Mouse (Mus musculus) midbrain, embryonic 11.5 days (tissue): ENCODE measurements at regions not wholly inside any gene's neighbourhood (a gene's known extent, or its start where the extent isn't known, plus 50 kb on each side); places are given as distances from the start of the nearest gene placed in this dataset.

Source experiments
- ATAC-seq: fragments of 200-750 bp; cut with Nextera tagmentation; 2 replicates; pipeline ENCODE4 v1.8.0; 2017; ENCODE audit warnings: moderate TSS enrichment, moderate library complexity; ENCODE audit not compliant: low FRiP score
- DNase-seq: peaks from one replicate; pipeline ENCODE4 v3.0.0; 2015; ENCODE audit warnings: low spot score; ENCODE audit errors: missing footprints
- H3K27ac ChIP-seq: fragments of 300-500 bp; sonication (generic); 2 replicates; pipeline ENCODE4 v1.5.1; 2014; ENCODE audit warnings: low read depth, low read length
- H3K27me3 ChIP-seq: fragments of 300-500 bp; sonication (generic); 2 replicates; pipeline ENCODE4 v1.6.1; 2014; ENCODE audit warnings: mild to moderate bottlenecking, low read length, moderate library complexity, mixed read lengths; ENCODE audit not compliant: control insufficient read depth, insufficient read depth
- H3K36me3 ChIP-seq: fragments of 300-500 bp; sonication (generic); 2 replicates; pipeline ENCODE4 v1.6.1; 2014; ENCODE audit warnings: mild to moderate bottlenecking, low read length, moderate library complexity, mixed read lengths; ENCODE audit not compliant: control insufficient read depth, insufficient read depth
- H3K4me1 ChIP-seq: fragments of 300-500 bp; sonication (generic); 2 replicates; pipeline ENCODE4 v1.6.1; 2014; ENCODE audit warnings: low read length; ENCODE audit not compliant: control insufficient read depth, insufficient read depth
- H3K4me2 ChIP-seq: fragments of 300-500 bp; sonication (generic); 2 replicates; pipeline ENCODE4 v1.6.1; 2014; ENCODE audit warnings: mild to moderate bottlenecking, moderate library complexity
- H3K4me3 ChIP-seq: fragments of 300-500 bp; sonication (generic); 2 replicates; pipeline ENCODE4 v1.5.1; 2014; ENCODE audit warnings: low read depth, low read length
- H3K9ac ChIP-seq: fragments of 300-500 bp; sonication (generic); 2 replicates; pipeline ENCODE4 v1.6.1; 2014; ENCODE audit warnings: low read length
- H3K9me3 ChIP-seq: fragments of 300-500 bp; sonication (generic); 2 replicates; pipeline ENCODE4 v1.6.1; 2016; ENCODE audit warnings: low read length; ENCODE audit not compliant: control insufficient read depth
- WGBS: fragments of 180-500 bp; shearing (Covaris S2); extraction: QIAGEN DNeasy Blood & Tissue Kit; methylation state at CpG from one replicate; pipeline ENCODE4 v1.1.7; 2014; 5-methylcytosine and 5-hydroxymethylcytosine counted together

GRCm38 (mm10) chr4:106054324-106054723, 261.7 kb upstream of the Usp24 start:
- Histone ChIP-seq H3K9ac (no peak overlapping the region), H3K36me3 (no peaks in the 10 kb centered on the region), H3K4me1 (no peaks in the 10 kb centered on the region), H3K4me3 (no peak overlapping the region), H3K9me3 (no peaks in the 10 kb centered on the region), H3K4me2 (no peak overlapping the region), H3K27ac (no peak overlapping the region), H3K27me3 (no peaks in the 10 kb centered on the region)
- WGBS, result 82% methylated on average over 7 of the region's 7 CpGs
- ATAC-seq (no peak), DNase-seq (no peak)

- no peak overlapping the region for H3K4me3 ChIP-seq
- H3K4me1 ChIP-seq, result no peaks in the 10 kb centered on the region
- 86% methylated on average over 12 of the region's 12 CpGs for WGBS
- no peaks in the 10 kb centered on the region for H3K9me3 ChIP-seq
- H3K36me3 ChIP-seq, result no peaks in the 10 kb centered on the region
- DNase-seq (no peak), ATAC-seq (no peak)
- H3K9ac ChIP-seq, result no peak overlapping the region
- no peak overlapping the region for H3K27ac ChIP-seq
- no peak overlapping the region for H3K4me2 ChIP-seq
- H3K27me3 ChIP-seq, result no peaks in the 10 kb centered on the region
Observed at GRCm38 (mm10) chr4:106062651-106063050, 253.4 kb upstream of the Usp24 start.

GRCm38 (mm10) chr4:106063851-106064382, 252.1 kb upstream of the Usp24 start:
- no peak overlapping the region for H3K4me2 ChIP-seq
- 75% methylated on average over 6 of the region's 6 CpGs for WGBS
- no peak for DNase-seq

GRCm38 (mm10) chr4:106067023-106067422, 249.0 kb upstream of the Usp24 start:
- H3K9ac ChIP-seq, result no peak overlapping the region
- no peaks in the 10 kb centered on the region for H3K36me3 ChIP-seq
- H3K4me1 ChIP-seq, result no peaks in the 10 kb centered on the region
- WGBS, result 86% methylated on average over 9 of the region's 9 CpGs
- H3K4me3 ChIP-seq, result no peak overlapping the region
- ATAC-seq (no peak), DNase-seq (no peak)
- H3K4me2 ChIP-seq, result no peak overlapping the region
- H3K27ac ChIP-seq, result no peak overlapping the region
- no peaks in the 10 kb centered on the region for H3K27me3 ChIP-seq
- H3K9me3 ChIP-seq, result no peaks in the 10 kb centered on the region

More at GRCm38 (mm10) chr4:106063851-106064382, 252.1 kb upstream of the Usp24 start:
- no peak for ATAC-seq
- Histone ChIP-seq H3K9me3 (no peaks in the 10 kb centered on the region), H3K36me3 (no peaks in the 10 kb centered on the region), H3K27ac (no peak overlapping the region), H3K9ac (no peak overlapping the region), H3K27me3 (no peaks in the 10 kb centered on the region), H3K4me1 (no peaks in the 10 kb centered on the region), H3K4me3 (no peak overlapping the region)

- no peak overlapping the region for H3K27ac ChIP-seq
- H3K27me3 ChIP-seq, result no peaks in the 10 kb centered on the region
- H3K4me2 ChIP-seq, result no peak overlapping the region
- no peak overlapping the region for H3K9ac ChIP-seq
- DNase-seq (no peak), ATAC-seq (no peak)
- H3K36me3 ChIP-seq, result no peaks in the 10 kb centered on the region
- H3K4me3 ChIP-seq, result no peak overlapping the region
- no peaks in the 10 kb centered on the region for H3K9me3 ChIP-seq
- H3K4me1 ChIP-seq, result no peaks in the 10 kb centered on the region
Observed at GRCm38 (mm10) chr4:106083546-106083945, 232.5 kb upstream of the Usp24 start.

GRCm38 (mm10) chr4:106091927-106092675, 223.9 kb upstream of the Usp24 start:
- no peak for DNase-seq
- H3K9me3 ChIP-seq, result no peaks in the 10 kb centered on the region
- no peak overlapping the region for H3K9ac ChIP-seq
- no peaks in the 10 kb centered on the region for H3K36me3 ChIP-seq
- no peaks in the 10 kb centered on the region for H3K27me3 ChIP-seq
- no peak overlapping the region for H3K4me3 ChIP-seq
- ATAC-seq, result no peak
- WGBS, result 82% methylated on average over 9 of the region's 9 CpGs
- H3K4me2 ChIP-seq, result no peak overlapping the region
- H3K4me1 ChIP-seq, result no peaks in the 10 kb centered on the region
- H3K27ac ChIP-seq, result no peak overlapping the region

GRCm38 (mm10) chr4:106092676-106093070, 223.3 kb upstream of the Usp24 start:
- Histone ChIP-seq H3K36me3 (no peaks in the 10 kb centered on the region), H3K9ac (no peak overlapping the region)
- 77% methylated on average over 6 of the region's 6 CpGs for WGBS

GRCm38 (mm10) chr4:106093252-106093651, 222.8 kb upstream of the Usp24 start:
- ATAC-seq, result no peak
- no peaks in the 10 kb centered on the region for H3K27me3 ChIP-seq
- no peak overlapping the region for H3K4me3 ChIP-seq
- 86% methylated on average over 2 of the region's 2 CpGs for WGBS
- H3K9ac ChIP-seq, result no peak overlapping the region
- DNase-seq, result no peak
- no peak overlapping the region for H3K27ac ChIP-seq
- no peak overlapping the region for H3K4me2 ChIP-seq
- no peaks in the 10 kb centered on the region for H3K9me3 ChIP-seq
- no peaks in the 10 kb centered on the region for H3K4me1 ChIP-seq
- H3K36me3 ChIP-seq, result no peaks in the 10 kb centered on the region

More at GRCm38 (mm10) chr4:106092676-106093070, 223.3 kb upstream of the Usp24 start:
- H3K27me3 ChIP-seq, result no peaks in the 10 kb centered on the region
- H3K4me1 ChIP-seq, result no peaks in the 10 kb centered on the region
- no peak overlapping the region for H3K27ac ChIP-seq
- no peak overlapping the region for H3K4me3 ChIP-seq
- no peak overlapping the region for H3K4me2 ChIP-seq
- no peaks in the 10 kb centered on the region for H3K9me3 ChIP-seq
- DNase-seq (no peak), ATAC-seq (no peak)

- Histone ChIP-seq H3K4me1 (no peaks in the 10 kb centered on the region), H3K9me3 (no peaks in the 10 kb centered on the region), H3K27me3 (no peaks in the 10 kb centered on the region), H3K9ac (no peak overlapping the region), H3K4me2 (no peak overlapping the region), H3K36me3 (no peaks in the 10 kb centered on the region), H3K27ac (no peak overlapping the region), H3K4me3 (no peak overlapping the region)
- no peak for ATAC-seq
- no peak for DNase-seq
- 83% methylated on average over 11 of the region's 11 CpGs for WGBS
Observed at GRCm38 (mm10) chr4:106094882-106095556, 221.0 kb upstream of the Usp24 start.
